Mouse (Mus musculus): ENCODE measurements around the gene Sfxn5. TPM values are rescaled to one million over a fixed set of nuclear protein-coding genes. Genes with fewer than 3 reads are reported as not detected.

The Sfxn5 gene
- polyA plus RNA-seq, 1 experiment = 27.9 TPM

GRCm38 (mm10) chr6:85237595-85238337 lies 95.5 kb downstream of the Sfxn5 start:
- no peaks in the 10 kb centered on the region for H3K4me1 ChIP-seq (ENCODE audit: control insufficient read depth, insufficient read depth, low read length)
- TF ChIP-seq CTCF (IDR thresholded peaks at IDR 0.05; ENCODE audit: control insufficient read depth, insufficient read depth, low read length) (no peak), POLR2A (IDR thresholded peaks at IDR 0.05; ENCODE audit: borderline replicate concordance, control insufficient read depth, low read depth, low read length) (no peak)
- 72% methylated on average over 10 of the region's 10 CpGs for WGBS
- no peak overlapping the region for H3K27ac ChIP-seq (ENCODE audit: control insufficient read depth, insufficient read depth, low read depth, low read length, poor library complexity)
- H3K4me3 ChIP-seq (replicated peaks; ENCODE audit: control insufficient read depth, low read depth, low read length) = no peak overlapping the region

DNA sequence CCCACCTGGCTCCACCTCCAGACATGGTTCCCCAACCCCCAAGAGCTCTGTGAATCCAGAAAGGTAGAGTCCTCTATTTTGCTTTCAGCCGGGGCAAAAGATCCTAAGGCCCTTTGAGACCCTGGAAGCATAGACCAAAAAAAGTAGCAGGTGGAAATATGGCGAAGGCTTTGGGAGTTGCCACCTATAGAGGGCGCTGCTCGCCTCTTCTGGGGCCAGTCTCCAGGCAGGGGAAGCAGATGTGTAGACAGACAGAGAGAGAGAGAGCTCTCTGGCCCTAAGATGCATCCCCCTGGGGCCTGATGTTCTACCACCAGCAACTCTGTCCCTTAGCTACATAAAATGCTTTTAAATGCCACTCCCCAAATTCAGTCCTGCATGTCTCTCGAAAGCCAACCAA lies 96.2 kb downstream of the Sfxn5 start:
- Histone ChIP-seq H3K27ac (ENCODE audit: control insufficient read depth, insufficient read depth, low read depth, low read length, poor library complexity) (no peak overlapping the region), H3K4me1 (ENCODE audit: control insufficient read depth, insufficient read depth, low read length) (no peaks in the 10 kb centered on the region), H3K4me3 (replicated peaks; ENCODE audit: control insufficient read depth, low read depth, low read length) (no peak overlapping the region)
- WGBS = 50% methylated on average over 5 of the region's 5 CpGs
- peak; percentile 41; the same call in 1 of the 2 replicates for TF ChIP-seq CTCF (IDR thresholded peaks at IDR 0.05; ENCODE audit: control insufficient read depth, insufficient read depth, low read length)
- no peak for TF ChIP-seq POLR2A (IDR thresholded peaks at IDR 0.05; ENCODE audit: borderline replicate concordance, control insufficient read depth, low read depth, low read length)

DNA sequence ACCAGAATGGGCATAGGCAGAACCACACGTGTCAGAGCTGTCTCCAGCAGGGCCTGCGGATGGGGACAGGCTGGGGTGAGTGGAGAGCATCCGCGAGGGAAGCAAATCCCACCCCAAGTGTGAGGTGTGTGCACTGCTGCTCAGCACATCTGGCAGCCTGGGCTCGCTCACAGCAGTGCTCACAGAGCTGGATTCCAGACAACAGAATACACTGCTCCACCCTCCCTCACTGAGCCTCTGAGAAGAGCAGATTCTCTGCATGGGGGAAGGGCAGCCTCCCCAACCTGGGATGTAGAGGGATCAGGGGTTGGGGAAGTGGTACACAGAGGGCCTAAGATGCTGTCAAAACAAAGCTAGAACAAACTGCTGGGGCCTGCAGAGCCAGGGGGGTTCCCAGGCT lies 98.4 kb downstream of the Sfxn5 start:
- WGBS = 81% methylated on average over 5 of the region's 5 CpGs
- Histone ChIP-seq H3K27ac (ENCODE audit: control insufficient read depth, insufficient read depth, low read depth, low read length, poor library complexity) (no peak overlapping the region), H3K4me3 (replicated peaks; ENCODE audit: control insufficient read depth, low read depth, low read length) (no peak overlapping the region), H3K4me1 (ENCODE audit: control insufficient read depth, insufficient read depth, low read length) (no peaks in the 10 kb centered on the region)
- no peak for TF ChIP-seq POLR2A (IDR thresholded peaks at IDR 0.05; ENCODE audit: borderline replicate concordance, control insufficient read depth, low read depth, low read length)
- TF ChIP-seq CTCF (IDR thresholded peaks at IDR 0.05; ENCODE audit: control insufficient read depth, insufficient read depth, low read length) = no peak

- Histone ChIP-seq H3K4me3 (replicated peaks; ENCODE audit: control insufficient read depth, low read depth, low read length) (no peak overlapping the region), H3K4me1 (ENCODE audit: control insufficient read depth, insufficient read depth, low read length) (no peaks in the 10 kb centered on the region), H3K27ac (ENCODE audit: control insufficient read depth, insufficient read depth, low read depth, low read length, poor library complexity) (no peak overlapping the region)
- TF ChIP-seq POLR2A (IDR thresholded peaks at IDR 0.05; ENCODE audit: borderline replicate concordance, control insufficient read depth, low read depth, low read length) = no peak
- TF ChIP-seq CTCF (IDR thresholded peaks at IDR 0.05; ENCODE audit: control insufficient read depth, insufficient read depth, low read length) = no peak
- 67% methylated on average over 7 of the region's 7 CpGs for WGBS
These were observed 100.2 kb downstream of the Sfxn5 start for GRCm38 (mm10) chr6:85232836-85233623.

DNA sequence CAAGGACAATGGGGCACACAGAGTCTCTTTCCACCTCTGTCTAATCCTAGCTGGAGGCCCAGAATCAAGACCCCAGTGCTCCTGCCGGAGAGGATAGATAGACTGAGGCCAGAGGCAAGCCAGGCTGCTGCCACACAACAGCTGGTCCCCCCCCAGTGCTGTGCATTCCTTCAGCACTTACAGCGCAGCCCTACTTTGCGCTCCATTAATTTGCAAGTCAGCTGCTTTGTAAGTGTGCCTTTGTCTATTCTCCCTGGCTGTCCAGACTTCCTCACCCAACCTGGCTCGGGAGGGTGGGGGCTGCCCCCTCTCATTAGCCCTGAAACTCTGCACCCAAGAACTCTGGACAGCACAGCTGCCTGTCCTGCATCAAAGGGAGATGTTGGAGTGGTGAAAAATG lies 101.2 kb downstream of the Sfxn5 start:
- H3K4me1 ChIP-seq (ENCODE audit: control insufficient read depth, insufficient read depth, low read length) = no peaks in the 10 kb centered on the region
- TF ChIP-seq POLR2A (IDR thresholded peaks at IDR 0.05; ENCODE audit: borderline replicate concordance, control insufficient read depth, low read depth, low read length) = no peak
- TF ChIP-seq CTCF (IDR thresholded peaks at IDR 0.05; ENCODE audit: control insufficient read depth, insufficient read depth, low read length) = no peak
- H3K27ac ChIP-seq (ENCODE audit: control insufficient read depth, insufficient read depth, low read depth, low read length, poor library complexity) = no peak overlapping the region
- WGBS = 75% methylated on average over 4 of the region's 4 CpGs
- H3K4me3 ChIP-seq (replicated peaks; ENCODE audit: control insufficient read depth, low read depth, low read length) = no peak overlapping the region

DNA sequence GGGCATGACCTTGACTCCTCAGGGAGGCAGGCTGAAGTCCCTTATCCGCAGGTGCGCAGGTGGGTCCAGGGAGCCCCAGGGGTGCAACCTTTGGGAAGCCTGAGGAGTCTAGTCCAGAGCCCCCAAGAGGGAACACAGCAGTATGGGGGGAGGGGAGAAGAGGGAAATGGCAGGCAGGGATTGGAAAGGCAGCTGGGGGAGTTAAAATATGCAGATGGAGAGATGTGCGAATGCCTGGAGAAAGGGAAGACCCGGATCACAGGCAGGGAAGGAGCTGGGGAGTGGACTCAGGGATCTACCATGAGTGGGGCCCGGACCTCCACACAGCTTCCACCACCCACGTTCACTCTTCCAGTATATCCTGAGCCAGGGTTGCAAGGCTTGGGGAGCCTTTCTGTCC lies 101.8 kb downstream of the Sfxn5 start:
- no peak overlapping the region for H3K4me3 ChIP-seq (replicated peaks; ENCODE audit: control insufficient read depth, low read depth, low read length)
- TF ChIP-seq CTCF (IDR thresholded peaks at IDR 0.05; ENCODE audit: control insufficient read depth, insufficient read depth, low read length) = no peak
- TF ChIP-seq POLR2A (IDR thresholded peaks at IDR 0.05; ENCODE audit: borderline replicate concordance, control insufficient read depth, low read depth, low read length) = no peak
- H3K4me1 ChIP-seq (ENCODE audit: control insufficient read depth, insufficient read depth, low read length) = no peaks in the 10 kb centered on the region
- H3K27ac ChIP-seq (ENCODE audit: control insufficient read depth, insufficient read depth, low read depth, low read length, poor library complexity) = no peak overlapping the region
- 70% methylated on average over 6 of the region's 6 CpGs for WGBS

- Histone ChIP-seq H3K4me1 (ENCODE audit: control insufficient read depth, insufficient read depth, low read length) (no peaks in the 10 kb centered on the region), H3K4me3 (replicated peaks; ENCODE audit: control insufficient read depth, low read depth, low read length) (no peak overlapping the region), H3K27ac (ENCODE audit: control insufficient read depth, insufficient read depth, low read depth, low read length, poor library complexity) (no peak overlapping the region)
- TF ChIP-seq POLR2A (IDR thresholded peaks at IDR 0.05; ENCODE audit: borderline replicate concordance, control insufficient read depth, low read depth, low read length) (no peak), CTCF (IDR thresholded peaks at IDR 0.05; ENCODE audit: control insufficient read depth, insufficient read depth, low read length) (no peak)
- WGBS = 78% methylated on average over 3 of the region's 3 CpGs
These were observed 102.5 kb downstream of the Sfxn5 start for GRCm38 (mm10) chr6:85230762-85231161.

DNA sequence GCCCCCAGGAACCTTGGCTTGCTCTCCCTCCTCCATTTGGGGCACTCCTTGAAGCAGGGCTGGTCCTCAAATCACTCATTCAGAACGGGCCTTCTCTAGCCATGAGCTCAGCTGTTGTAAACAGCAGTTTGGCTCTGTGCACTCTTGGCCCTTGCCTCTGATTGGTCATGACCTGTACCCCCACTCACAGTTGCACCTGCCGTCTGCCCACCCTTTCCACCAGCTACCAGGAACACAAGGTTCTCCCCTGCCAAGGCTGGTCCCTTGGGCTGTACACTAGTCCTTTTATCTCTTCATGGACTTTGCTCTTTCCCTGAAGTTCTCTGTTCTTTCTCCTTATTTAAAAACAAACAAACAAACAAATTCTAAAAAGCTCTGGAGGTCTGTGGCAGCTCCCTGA lies 105.7 kb downstream of the Sfxn5 start:
- TF ChIP-seq POLR2A (IDR thresholded peaks at IDR 0.05; ENCODE audit: borderline replicate concordance, control insufficient read depth, low read depth, low read length) (no peak), CTCF (IDR thresholded peaks at IDR 0.05; ENCODE audit: control insufficient read depth, insufficient read depth, low read length) (no peak)
- WGBS = 69% methylated on average over 2 of the region's 2 CpGs
- Histone ChIP-seq H3K4me3 (replicated peaks; ENCODE audit: control insufficient read depth, low read depth, low read length) (no peak overlapping the region), H3K27ac (ENCODE audit: control insufficient read depth, insufficient read depth, low read depth, low read length, poor library complexity) (no peak overlapping the region), H3K4me1 (ENCODE audit: control insufficient read depth, insufficient read depth, low read length) (no peaks in the 10 kb centered on the region)

Measured in bone marrow, adult 2 months (tissue).